Mouse (Mus musculus): ENCODE results near the gene Tspo2.
"Not testable (repeated sequence)": the region's sequence is repeated elsewhere in the genome, so short reads cannot be mapped to it uniquely, and the experiment has no call there.

Gene Tspo2

GRCm38 (mm10) chr17:48451353-48451675 lies at the start of gene Tspo2:
Tspo2 (minus strand) TSS chr17:48451522.
- DNase-seq = no peak

GRCm38 (mm10) chr17:48500846-48501445 lies 49.6 kb upstream of the Tspo2 start:
- no peak for DNase-seq

GRCm38 (mm10) chr17:48497986-48498385 lies 46.7 kb upstream of the Tspo2 start:
- DNase-seq = no peak

DNA sequence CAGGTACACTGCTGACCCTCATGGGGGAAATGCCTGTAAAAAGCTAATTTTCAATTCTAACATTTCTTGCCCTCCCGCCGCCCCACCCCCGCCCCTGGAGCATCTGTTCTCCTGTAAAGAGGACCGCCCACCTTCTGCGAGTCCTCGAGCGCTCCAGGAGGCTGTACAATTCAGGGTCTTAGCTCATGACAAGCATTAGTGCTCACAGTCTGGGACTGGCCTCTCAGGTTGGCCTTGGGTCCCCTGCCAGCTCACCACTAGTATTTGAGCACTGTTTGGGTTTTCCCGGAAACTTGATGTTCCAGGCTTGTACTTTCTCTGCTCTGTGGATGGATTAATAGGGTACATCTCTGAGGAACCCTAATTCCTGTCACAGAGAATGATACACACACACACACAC lies 42.7 kb upstream of the Tspo2 start:
- no peak for DNase-seq

- DNase-seq = no peak
Observed at GRCm38 (mm10) chr17:48493582-48493981, 42.3 kb upstream of the Tspo2 start.

DNA sequence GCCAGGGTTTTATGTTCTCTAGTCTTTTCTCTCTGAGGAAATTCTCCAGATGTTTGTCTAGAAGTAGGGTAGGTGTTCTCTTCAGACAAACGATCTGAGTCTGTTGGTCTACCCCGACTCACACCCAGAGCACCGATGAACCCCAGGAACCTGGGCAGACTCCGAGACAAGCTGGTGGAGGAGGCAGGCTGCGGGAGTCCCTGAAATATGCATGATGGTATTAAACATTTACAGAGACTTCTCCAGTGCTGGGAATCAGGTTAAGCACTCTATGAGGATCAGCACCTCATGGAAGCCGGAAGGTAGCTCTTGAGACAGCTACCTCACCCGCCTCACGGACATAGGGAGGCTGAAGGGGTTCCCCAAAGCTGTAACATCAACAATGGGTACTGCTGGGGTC lies 41.3 kb upstream of the Tspo2 start:
- DNase-seq = no peak

GRCm38 (mm10) chr17:48489466-48489865 lies 38.1 kb upstream of the Tspo2 start:
- no peak for DNase-seq

DNA sequence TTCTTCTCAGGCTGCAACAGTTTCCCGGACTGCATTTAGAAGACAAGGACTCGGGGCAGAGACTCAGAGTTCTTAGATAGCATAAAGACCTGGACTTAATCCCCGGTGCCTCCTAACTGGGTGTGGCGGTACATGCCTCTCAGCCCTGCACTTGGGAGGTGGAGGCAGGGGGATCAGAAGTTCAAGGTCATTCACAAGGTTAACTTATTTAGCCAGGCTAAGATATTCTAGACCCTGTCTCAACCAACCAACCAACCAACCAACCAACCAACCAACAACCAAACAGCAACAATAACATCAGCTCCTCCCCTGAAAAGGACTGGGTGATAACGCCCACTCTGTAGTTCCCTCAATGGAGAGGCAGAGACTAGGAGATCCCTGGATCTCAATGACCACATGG lies 32.9 kb upstream of the Tspo2 start:
- DNase-seq = no peak

DNA sequence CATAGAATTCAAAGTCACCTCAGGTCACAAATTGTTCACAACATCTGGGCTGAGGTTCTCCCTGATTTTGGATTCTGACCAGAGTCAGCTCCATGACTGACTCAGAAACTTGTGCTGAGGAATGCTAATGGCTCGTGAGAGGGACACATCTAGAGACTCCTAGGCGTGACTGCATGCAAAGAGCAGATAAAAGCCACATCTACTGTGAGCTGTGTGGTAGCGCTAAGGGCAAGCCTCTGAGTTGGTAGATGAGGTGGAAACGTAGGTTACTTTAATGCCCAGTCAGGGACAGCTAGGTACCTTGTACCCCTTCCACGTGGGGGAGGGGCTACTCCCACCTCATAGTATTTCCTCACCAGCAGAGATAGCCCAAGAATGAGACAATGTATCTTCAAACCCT lies 32.4 kb upstream of the Tspo2 start:
- no peak for DNase-seq

DNA sequence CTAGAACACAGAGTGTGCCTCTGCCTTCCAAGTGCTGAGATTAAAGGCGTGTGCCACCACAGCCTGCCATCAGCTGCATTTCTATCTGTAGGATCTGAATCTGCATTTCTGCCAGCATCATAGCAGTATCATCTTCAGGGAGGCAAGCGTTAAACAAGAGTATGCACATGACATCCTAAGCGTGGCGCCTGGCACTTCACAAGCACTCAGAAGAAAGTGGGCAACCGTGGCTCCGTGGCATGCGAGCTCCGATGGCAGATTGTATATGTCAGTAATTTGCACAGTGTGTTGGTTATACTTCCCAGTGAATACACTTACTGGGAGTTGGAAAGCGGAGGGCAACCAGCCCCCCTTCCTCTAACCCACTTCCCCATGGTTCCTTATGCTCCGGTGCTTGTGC lies 28.6 kb upstream of the Tspo2 start:
- DNase-seq = no peak

GRCm38 (mm10) chr17:48475444-48475843 lies 24.1 kb upstream of the Tspo2 start:
- no peak for DNase-seq

GRCm38 (mm10) chr17:48474282-48474681 lies 23.0 kb upstream of the Tspo2 start:
- DNase-seq = not testable (repeated sequence)

GRCm38 (mm10) chr17:48467395-48468231 lies 16.3 kb upstream of the Tspo2 start:
- DNase-seq = peak; percentile 80

DNA sequence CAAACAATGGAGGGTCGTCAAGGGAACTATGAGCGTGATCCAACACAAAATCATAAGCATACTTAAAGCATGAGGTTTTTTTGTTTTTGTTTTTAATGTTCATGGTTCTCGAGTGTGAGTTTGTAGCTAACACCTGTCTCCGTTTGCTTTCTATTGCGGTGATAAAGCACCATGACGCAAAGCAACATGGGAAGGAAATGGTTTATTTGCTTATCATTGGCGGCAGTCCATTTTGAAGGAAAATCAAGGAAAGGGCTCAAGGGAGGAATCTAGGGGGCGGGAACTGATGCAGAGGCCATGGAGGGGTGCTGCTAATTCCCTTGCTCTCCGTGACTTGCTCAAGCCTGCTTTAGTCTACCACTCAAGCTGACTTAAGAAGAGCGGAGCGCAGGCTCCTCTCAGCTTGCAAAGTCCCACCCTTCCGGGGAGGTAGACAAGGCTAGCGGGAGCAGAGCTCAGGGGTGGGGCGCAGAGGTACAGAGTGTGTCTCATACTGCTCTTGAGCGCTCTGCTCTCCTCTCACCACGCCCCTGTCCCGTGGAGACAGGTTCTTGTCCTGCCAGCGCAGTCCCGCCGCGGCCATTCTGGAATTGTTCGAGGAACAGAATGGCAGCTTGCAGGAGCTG lies 15.6 kb upstream of the Tspo2 start:
- no peak for DNase-seq

GRCm38 (mm10) chr17:48463391-48463790 lies 12.1 kb upstream of the Tspo2 start:
- DNase-seq = no peak

DNA sequence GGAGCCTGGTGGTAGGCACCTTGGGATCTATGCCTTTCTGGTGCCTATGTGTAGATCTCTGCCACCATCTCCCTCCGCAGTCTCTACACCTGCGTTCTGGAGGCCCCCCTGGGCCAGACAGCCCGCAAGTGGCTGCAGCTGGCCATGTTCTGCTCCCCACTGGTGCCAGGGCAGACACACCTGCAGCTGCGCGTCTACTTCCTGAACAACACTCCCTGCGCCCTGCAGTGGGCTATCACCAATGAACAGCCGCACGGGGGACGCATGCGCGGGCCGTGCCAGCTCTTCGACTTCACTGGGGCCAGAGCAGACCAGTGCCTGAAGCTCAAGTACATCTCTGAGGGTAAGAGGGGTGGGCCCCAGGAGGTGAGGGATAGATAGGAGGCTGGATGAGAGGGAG lies 10.8 kb upstream of the Tspo2 start:
- DNase-seq = no peak

DNA sequence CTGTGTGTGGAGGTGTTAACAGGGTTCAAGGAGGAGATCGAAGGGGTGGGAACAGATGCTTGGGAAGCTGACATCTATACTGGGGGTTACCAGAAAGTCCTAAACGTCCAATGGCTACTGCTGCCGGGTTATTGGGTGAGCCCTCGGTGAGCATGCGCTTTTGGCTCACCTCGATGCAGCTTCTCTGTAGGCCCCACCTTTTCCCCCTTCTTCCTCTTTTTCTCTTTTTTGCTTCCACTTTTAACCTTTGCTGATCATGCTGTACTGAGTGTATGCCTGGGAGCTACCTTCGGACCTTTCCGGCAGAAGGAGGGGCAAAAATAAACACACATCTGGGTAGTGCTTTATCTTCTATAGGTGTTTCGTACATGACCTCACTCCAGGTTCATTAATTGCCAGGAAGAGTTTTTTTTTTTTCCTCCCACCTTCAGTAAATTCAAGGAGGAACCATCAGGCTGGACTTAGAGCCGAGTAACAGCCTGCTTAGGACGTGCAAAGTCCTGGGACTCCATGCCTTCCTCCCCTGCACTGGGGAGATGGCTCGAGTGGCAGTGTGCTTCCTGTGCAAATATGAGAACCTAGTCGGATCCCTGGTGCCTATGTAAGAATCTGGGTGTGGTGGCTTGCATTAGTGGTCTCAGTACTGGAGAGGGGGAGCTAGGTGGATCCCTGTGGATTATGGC lies 6.8 kb upstream of the Tspo2 start:
- no peak for DNase-seq

- no peak for DNase-seq
Observed at GRCm38 (mm10) chr17:48455955-48456354, 4.6 kb upstream of the Tspo2 start.

GRCm38 (mm10) chr17:48454688-48455087 lies 3.4 kb upstream of the Tspo2 start, which contains the start of gene Unc5cl:
Unc5cl (plus strand) TSS chr17:48454901.
- no peak for DNase-seq

DNA sequence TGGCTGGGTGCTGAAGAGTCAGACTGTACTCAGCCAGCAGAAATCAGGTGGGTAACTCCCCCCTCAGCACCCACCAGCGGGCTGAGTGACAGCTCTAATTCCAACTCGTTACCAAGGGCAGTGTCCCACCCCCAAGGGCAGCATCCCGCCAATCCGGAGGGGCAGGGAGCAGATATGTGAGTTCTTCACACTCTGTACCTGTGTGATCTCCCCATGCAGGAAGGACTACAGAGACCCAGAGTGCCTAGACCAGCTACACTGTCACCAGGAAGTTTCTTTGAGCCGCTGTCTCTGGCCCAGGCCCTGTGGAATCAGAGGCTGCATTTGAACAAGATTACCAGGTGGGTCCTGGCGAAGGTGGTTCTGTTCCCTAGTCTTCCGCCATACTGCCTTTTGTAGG lies 2.9 kb upstream of the Tspo2 start:
- DNase-seq = no peak

GRCm38 (mm10) chr17:48453489-48453888 lies 2.2 kb upstream of the Tspo2 start:
- DNase-seq = no peak

- DNase-seq = no peak
Observed at GRCm38 (mm10) chr17:48451753-48452444, 577 bp upstream of the Tspo2 start.
